Mouse (Mus musculus) testis, adult 2 months (tissue): ENCODE results near the gene Gm20388.

Experiments used
- CTCF ChIP-seq: fragments of 200-500 bp; IDR thresholded peaks from 2 replicates; pipeline ENCODE4 v1.5.1; 2012; ENCODE audit warnings: low read depth, mild to moderate bottlenecking, inconsistent platforms, low read length, moderate library complexity; ENCODE audit not compliant: control insufficient read depth, insufficient read depth, insufficient replicate concordance
- POLR2A ChIP-seq: fragments of 200-500 bp; IDR thresholded peaks from 2 replicates; pipeline ENCODE4 v1.6.1; 2012; ENCODE audit warnings: low read depth, mild to moderate bottlenecking, inconsistent platforms, low read length, moderate library complexity; ENCODE audit not compliant: control insufficient read depth

DNA sequence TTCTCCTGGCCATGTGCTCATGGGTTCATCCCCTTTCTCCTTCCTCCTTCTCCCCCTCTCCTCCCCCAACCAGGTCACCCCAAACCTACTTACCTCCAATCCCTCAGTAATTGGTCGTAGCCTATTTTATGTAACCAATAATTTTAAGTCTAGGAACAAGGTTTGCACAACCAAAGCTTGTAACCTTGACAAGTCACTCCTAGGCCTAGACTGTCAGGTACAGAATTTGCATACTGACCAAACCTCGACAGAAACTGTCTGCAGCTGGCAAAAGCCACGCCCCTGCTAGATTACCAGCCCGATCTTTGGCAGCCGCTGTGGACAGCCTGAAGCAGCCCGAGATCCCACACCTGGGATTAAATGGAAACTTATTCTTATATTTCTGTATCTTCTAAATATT lies 2461.1 kb downstream of the Gm20388 start:
- TF ChIP-seq POLR2A (no peak), CTCF (no peak)
